Mouse (Mus musculus) midbrain, embryonic 14.5 days (tissue): ENCODE measurements around the gene Paox. TPM values are rescaled to one million over a fixed set of nuclear protein-coding genes. Genes with fewer than 3 reads are reported as not detected.

Source experiments
- ATAC-seq: fragments of 200-750 bp; cut with Nextera tagmentation; 2 replicates; pipeline ENCODE4 v1.8.0; 2017; ENCODE audit warnings: moderate number of reproducible peaks, moderate library complexity; ENCODE audit not compliant: low FRiP score, low TSS enrichment
- DNase-seq: peaks from one replicate; pipeline ENCODE4 v3.0.0-alpha.2; 2015
- H3K27ac ChIP-seq: fragments of 300-500 bp; sonication (generic); replicated peaks from 2 replicates; pipeline ENCODE4 v1.5.1; 2014; ENCODE audit warnings: mild to moderate bottlenecking, low read depth, low read length, moderate library complexity
- H3K27me3 ChIP-seq: fragments of 300-500 bp; sonication (generic); 2 replicates; pipeline ENCODE4 v1.6.1; 2014; ENCODE audit warnings: low read length, control low read depth, mixed read lengths; ENCODE audit not compliant: control insufficient read depth, insufficient read depth
- H3K36me3 ChIP-seq: fragments of 300-500 bp; sonication (generic); 2 replicates; pipeline ENCODE4 v1.6.1; 2014; ENCODE audit warnings: low read length, control low read depth; ENCODE audit not compliant: control insufficient read depth, insufficient read depth
- H3K4me1 ChIP-seq: fragments of 300-500 bp; sonication (generic); 2 replicates; pipeline ENCODE4 v1.6.1; 2014; ENCODE audit warnings: mild to moderate bottlenecking, antibody characterized with exemption, low read length, control low read depth; ENCODE audit not compliant: control insufficient read depth, insufficient read depth
- H3K4me2 ChIP-seq: fragments of 300-500 bp; sonication (generic); 2 replicates; pipeline ENCODE4 v1.6.1; 2014; ENCODE audit warnings: mild to moderate bottlenecking, low read length, moderate library complexity
- H3K4me3 ChIP-seq: fragments of 300-500 bp; sonication (generic); replicated peaks from 2 replicates; pipeline ENCODE4 v1.5.1; 2014; ENCODE audit warnings: low read depth, low read length
- H3K9ac ChIP-seq: fragments of 300-500 bp; sonication (generic); replicated peaks from 2 replicates; pipeline ENCODE4 v1.6.1; 2014; ENCODE audit warnings: mild to moderate bottlenecking, low read length, moderate library complexity
- H3K9me3 ChIP-seq: fragments of 300-500 bp; sonication (generic); 2 replicates; pipeline ENCODE4 v1.6.1; 2016; ENCODE audit warnings: low read length, control low read depth, mixed read lengths; ENCODE audit not compliant: control insufficient read depth
- WGBS: fragments of 180-500 bp; shearing (Covaris S2); extraction: QIAGEN DNeasy Blood & Tissue Kit; methylation state at CpG from one replicate; pipeline ENCODE4 v1.1.7; 2014; 5-methylcytosine and 5-hydroxymethylcytosine counted together
- polyA plus RNA-seq: library from polyadenylated mRNA; unstranded; fragments of >200 nt; fragmentation: Nextera tagmentation; extraction: Ambion mirVana; gene quantifications from 2 replicates; pipeline ENCODE4 v1.2.1, GENCODE M21; 2014

The Paox gene
- polyA plus RNA-seq, 1 experiment from 2014 or later = 6.7 TPM

- H3K36me3 ChIP-seq = no peaks in the 10 kb centered on the region
- 65% methylated on average over 1 of the region's 1 CpGs for WGBS
- H3K4me1 ChIP-seq = no peaks in the 10 kb centered on the region
- no peak within 1 kb of the TSS for H3K4me2 ChIP-seq
- H3K9me3 ChIP-seq = no peaks in the 10 kb centered on the region
- no peak within 1 kb of the TSS for H3K9ac ChIP-seq
- no peak for DNase-seq
- no peak for ATAC-seq
- no peak within 1 kb of the TSS for H3K27ac ChIP-seq
- no peaks in the 10 kb centered on the region for H3K27me3 ChIP-seq
- H3K4me3 ChIP-seq = no peak within 1 kb of the TSS
Observed at GRCm38 (mm10) chr7:140172936-140173335, 57.3 kb downstream of the Paox start, which contains the start of gene Olfr523. Gene Olfr523 (plus strand): TSS chr7:140173217.

GRCm38 (mm10) chr7:140179176-140179575, 63.6 kb downstream of the Paox start:
- WGBS = 83% methylated on average over 2 of the region's 2 CpGs
- DNase-seq (no peak), ATAC-seq (no peak)
- H3K27me3 ChIP-seq = no peaks in the 10 kb centered on the region
- H3K4me3 ChIP-seq = no peak overlapping the region
- H3K4me1 ChIP-seq = no peaks in the 10 kb centered on the region
- H3K27ac ChIP-seq = no peak overlapping the region
- no peak overlapping the region for H3K4me2 ChIP-seq
- H3K36me3 ChIP-seq = no peaks in the 10 kb centered on the region
- no peaks in the 10 kb centered on the region for H3K9me3 ChIP-seq
- H3K9ac ChIP-seq = no peak overlapping the region

- H3K9me3 ChIP-seq = no peaks in the 10 kb centered on the region
- DNase-seq (no peak), ATAC-seq (no peak)
Observed at GRCm38 (mm10) chr7:140180692-140181091, 65.1 kb downstream of the Paox start.

DNA sequence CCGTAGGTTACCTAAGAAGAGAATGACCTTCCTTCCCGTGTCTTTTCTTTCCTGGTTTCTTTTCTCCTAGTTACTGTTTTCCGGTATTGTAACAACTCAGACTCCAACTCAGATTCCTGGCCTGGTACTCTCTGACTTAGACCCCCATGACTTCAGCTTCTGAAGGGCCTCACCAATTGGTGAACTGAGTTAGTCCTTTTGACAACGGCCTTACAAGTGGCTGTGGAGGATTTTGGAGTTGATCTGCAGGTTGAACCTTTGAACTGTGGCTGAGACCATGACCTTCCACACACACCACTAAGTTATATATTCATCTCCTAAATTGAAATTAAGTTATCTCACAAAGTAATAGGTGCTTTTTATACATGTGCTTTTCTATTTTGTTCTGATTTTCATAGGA, 68.6 kb downstream of the Paox start:
- ATAC-seq = no peak
- WGBS = 85% methylated on average over 4 of the region's 4 CpGs
- H3K4me3 ChIP-seq = no peak overlapping the region

More at GRCm38 (mm10) chr7:140180692-140181091, 65.1 kb downstream of the Paox start:
- H3K4me3 ChIP-seq = no peak overlapping the region
- H3K9ac ChIP-seq = no peak overlapping the region
- H3K4me1 ChIP-seq = no peaks in the 10 kb centered on the region
- 86% methylated on average over 2 of the region's 2 CpGs for WGBS
- H3K27ac ChIP-seq = no peak overlapping the region
- no peaks in the 10 kb centered on the region for H3K27me3 ChIP-seq
- H3K36me3 ChIP-seq = no peaks in the 10 kb centered on the region
- no peak overlapping the region for H3K4me2 ChIP-seq

More for the DNA sequence above, 68.6 kb downstream of the Paox start:
- H3K27me3 ChIP-seq = no peaks in the 10 kb centered on the region
- no peak overlapping the region for H3K9ac ChIP-seq
- H3K4me2 ChIP-seq = no peak overlapping the region
- no peak overlapping the region for H3K27ac ChIP-seq
- H3K4me1 ChIP-seq = no peaks in the 10 kb centered on the region
- H3K9me3 ChIP-seq = no peaks in the 10 kb centered on the region
- no peaks in the 10 kb centered on the region for H3K36me3 ChIP-seq
- no peak for DNase-seq

Other genes starting within 250 kb of the Paox start
- 20.6 and 22.9 TPM in 2 replicates for gene Kndc1, start 221.1 kb upstream of the Paox start, polyA plus RNA-seq
- gene Utf1, start 172.0 kb upstream of the Paox start, polyA plus RNA-seq = not detected in 2 replicates
- 0.74 and 0.76 TPM in 2 replicates for gene 6430531B16Rik, start 137.0 kb upstream of the Paox start, polyA plus RNA-seq
- gene Adam8, start 123.2 kb upstream of the Paox start, polyA plus RNA-seq = 2.8 and 3.6 TPM in 2 replicates
- 51.5 and 55.9 TPM in 2 replicates for gene Zfp511, start 79.4 kb upstream of the Paox start, polyA plus RNA-seq
- 58.6 and 64.7 TPM in 2 replicates for gene Tubgcp2, start 79.1 kb upstream of the Paox start, polyA plus RNA-seq
- gene Msx3, start 66.7 kb upstream of the Paox start, polyA plus RNA-seq = 5.1 and 5.8 TPM in 2 replicates
- gene Caly, start 33.3 kb upstream of the Paox start, polyA plus RNA-seq = 184 and 275 TPM in 2 replicates
- gene Prap1, start 22.4 kb upstream of the Paox start, polyA plus RNA-seq = not detected in 2 replicates
- 23.9 and 30.8 TPM in 2 replicates for gene Fuom, start 13.4 kb upstream of the Paox start, polyA plus RNA-seq
- gene Echs1, start 677 bp downstream of the Paox start, polyA plus RNA-seq = 129 TPM in 2 replicates
- gene Mtg1, start 21.8 kb downstream of the Paox start, polyA plus RNA-seq = 30.0 and 34.7 TPM in 2 replicates
- 14.4 and 15.1 TPM in 2 replicates for gene Sprn, start 39.1 kb downstream of the Paox start, polyA plus RNA-seq
- gene Olfr522, start 49.0 kb downstream of the Paox start, polyA plus RNA-seq = not detected in 2 replicates
- not detected in 2 replicates for gene Olfr523, start 57.4 kb downstream of the Paox start, polyA plus RNA-seq
- gene Olfr524, start 90.2 kb downstream of the Paox start, polyA plus RNA-seq = not detected in 2 replicates
- gene Cd163l1, start 102.5 kb downstream of the Paox start, polyA plus RNA-seq = not detected in 2 replicates
- not detected in 2 replicates for gene 5830411N06Rik, start 131.5 kb downstream of the Paox start, polyA plus RNA-seq
- not detected in 2 replicates for gene Olfr525, start 205.1 kb downstream of the Paox start, polyA plus RNA-seq
- gene Olfr527, start 218.2 kb downstream of the Paox start, polyA plus RNA-seq = not detected in 2 replicates
- not detected in 2 replicates for gene Olfr60, start 245.9 kb downstream of the Paox start, polyA plus RNA-seq